Mouse (Mus musculus) erythroid progenitor cell, adult 5-6 weeks (primary cell): ENCODE measurements around the gene Gphn. TPM values are rescaled to one million over a fixed set of nuclear protein-coding genes. Genes with fewer than 3 reads are reported as not detected.

Experiments used
- ATAC-seq: replicated peaks from 2 replicates; pipeline ENCODE4 v1.8.0; 2016; ENCODE audit warnings: moderate number of reproducible peaks, mild to moderate bottlenecking, moderate TSS enrichment, inconsistent platforms; ENCODE audit not compliant: poor library complexity, low FRiP score, severe bottlenecking
- total RNA-seq, 2 experiments: library from RNA; stranded (forward) in 1 of 2; stranded (reverse) in 1 of 2; fragments of 150-400 nt in 1 of 2; fragments of 186-747, 209-891 nt in 1 of 2; gene quantifications; 2 replicates each; pipeline versions ENCODE4 v1.2.3 to v1.2.4; 2015 to 2017; ENCODE audit warnings: low replicate concordance in 2 of 2

Gphn gene
- 1.3 and 10.1 TPM in 2 replicates for total RNA-seq (2015; ENCODE audit: low replicate concordance)
- total RNA-seq (2017; ENCODE audit: low replicate concordance): 0.68 and 3.1 TPM in 2 replicates

GRCm38 (mm10) chr12:78225707-78226518 is at the start of gene Gphn:
TSS of gene Gphn (plus strand) at chr12:78226379.
- ATAC-seq: peak; percentile 75

DNA sequence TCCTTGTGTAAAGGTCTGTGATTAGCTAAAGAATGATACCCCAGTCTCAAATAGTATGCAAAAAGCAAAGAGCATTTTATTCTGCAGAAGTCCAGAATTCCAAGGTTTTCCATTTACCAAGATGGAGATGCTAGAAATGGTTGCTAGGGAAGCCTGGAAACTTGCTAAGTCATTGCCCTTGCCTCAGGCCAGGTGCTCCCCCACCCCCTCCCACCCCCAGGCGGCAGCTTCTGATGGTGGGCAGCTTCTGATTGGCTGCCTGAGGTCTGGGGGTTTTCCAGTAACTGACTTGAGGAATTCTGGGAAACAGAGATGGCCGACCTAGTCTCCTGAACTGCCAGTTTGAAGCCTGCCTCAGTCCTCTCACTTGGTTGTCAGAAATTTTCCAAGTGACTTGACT is 44.7 kb upstream of the Gphn start:
- no peak for ATAC-seq

DNA sequence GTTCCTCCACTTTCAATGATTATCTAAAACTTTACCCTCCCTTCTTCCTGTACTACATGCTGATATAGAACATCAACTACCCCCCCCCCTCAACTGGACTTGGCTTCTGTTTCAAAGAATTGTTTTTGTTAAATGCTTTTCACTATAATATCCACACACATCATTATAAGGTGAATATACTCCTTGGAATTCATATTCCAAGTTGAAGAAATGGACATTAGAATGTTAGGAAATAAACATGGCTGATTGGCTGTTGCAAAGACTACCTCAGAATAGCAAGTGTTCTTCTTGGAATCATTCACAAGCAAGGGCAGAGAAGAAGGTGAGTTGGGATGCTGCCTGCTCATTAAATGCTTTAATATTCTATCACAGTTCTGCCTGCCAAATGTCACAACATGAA is 32.2 kb upstream of the Gphn start, which contains the start of gene Gm6657:
Gm6657 (plus strand) TSS at position 301 of the 400 bp plus-strand sequence.
- ATAC-seq: no peak

GRCm38 (mm10) chr12:78195368-78195767 is 30.8 kb upstream of the Gphn start:
- no peak for ATAC-seq

DNA sequence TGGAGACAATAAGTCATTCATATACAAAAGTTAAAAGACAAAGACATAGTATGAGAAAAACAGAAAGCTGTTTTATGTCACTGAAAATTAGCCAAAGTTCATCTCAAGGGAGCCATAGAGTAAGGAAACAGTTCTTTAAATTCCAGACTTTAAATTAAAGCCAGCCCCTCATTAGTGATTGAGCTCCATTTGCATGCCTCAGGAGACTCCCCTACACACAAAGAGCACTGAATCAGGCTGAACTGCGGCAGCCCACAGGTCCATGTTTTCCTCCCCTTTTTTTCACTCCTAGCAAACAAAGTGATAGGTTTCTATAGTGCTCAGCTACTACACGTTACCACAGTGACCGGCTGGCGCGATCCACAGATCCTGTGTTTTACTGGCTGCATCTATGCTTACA is 22.5 kb upstream of the Gphn start:
- no peak for ATAC-seq

GRCm38 (mm10) chr12:78205915-78206570 is 20.1 kb upstream of the Gphn start:
- ATAC-seq: no peak

- ATAC-seq: no peak
Measured at GRCm38 (mm10) chr12:78206571-78206960, 19.6 kb upstream of the Gphn start.

DNA sequence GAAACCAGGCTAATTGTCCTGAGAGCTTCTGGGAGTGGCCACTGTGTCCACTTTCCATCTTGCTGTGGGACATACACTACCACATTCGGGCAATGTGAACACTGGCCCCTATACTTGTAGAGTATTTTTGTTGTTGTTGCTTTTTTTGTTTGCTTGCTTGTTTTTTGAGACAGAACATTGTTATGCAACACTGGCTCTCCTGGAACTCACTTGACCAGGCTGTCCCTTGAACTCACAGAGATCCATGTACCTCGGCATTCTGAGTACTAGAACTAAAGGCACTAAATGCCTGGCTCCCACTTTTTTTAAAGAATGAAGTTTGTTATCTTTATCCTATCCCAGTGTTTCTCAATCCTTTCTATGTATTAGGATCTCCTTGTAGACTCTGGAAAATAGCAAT is 16.3 kb upstream of the Gphn start:
- no peak for ATAC-seq

GRCm38 (mm10) chr12:78215490-78215889 is 10.7 kb upstream of the Gphn start:
- no peak for ATAC-seq

- no peak for ATAC-seq
Measured at GRCm38 (mm10) chr12:78219191-78219825, 6.9 kb upstream of the Gphn start.

- ATAC-seq: peak; percentile 44
Measured at GRCm38 (mm10) chr12:78226519-78226875, 318 bp downstream of the Gphn start.

- ATAC-seq: no peak
Measured at GRCm38 (mm10) chr12:78227021-78227932, 1.1 kb downstream of the Gphn start.

- no peak for ATAC-seq
Measured at GRCm38 (mm10) chr12:78228139-78228538, 2.0 kb downstream of the Gphn start.

- ATAC-seq: no peak
Measured at GRCm38 (mm10) chr12:78232560-78232959, 6.4 kb downstream of the Gphn start.

DNA sequence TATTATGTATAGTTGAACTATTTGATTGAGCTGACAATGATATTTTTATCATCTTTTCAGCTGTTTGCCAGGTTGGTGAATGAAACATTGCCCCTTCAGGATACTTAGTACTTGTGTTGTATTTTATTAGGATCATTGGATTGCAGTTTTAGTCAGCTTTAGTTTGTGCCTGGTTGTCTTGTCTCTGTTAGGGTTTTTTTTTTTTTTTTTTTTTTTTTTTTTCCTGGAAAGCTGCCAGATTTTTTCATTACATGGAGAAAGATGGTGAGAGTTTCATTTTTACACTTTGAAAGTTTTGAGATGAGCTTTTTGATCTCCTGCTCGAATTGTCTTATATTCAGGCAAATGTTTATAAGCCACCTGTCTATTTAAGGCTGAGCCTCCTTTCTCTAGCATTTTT is 22.2 kb downstream of the Gphn start:
- no peak for ATAC-seq

DNA sequence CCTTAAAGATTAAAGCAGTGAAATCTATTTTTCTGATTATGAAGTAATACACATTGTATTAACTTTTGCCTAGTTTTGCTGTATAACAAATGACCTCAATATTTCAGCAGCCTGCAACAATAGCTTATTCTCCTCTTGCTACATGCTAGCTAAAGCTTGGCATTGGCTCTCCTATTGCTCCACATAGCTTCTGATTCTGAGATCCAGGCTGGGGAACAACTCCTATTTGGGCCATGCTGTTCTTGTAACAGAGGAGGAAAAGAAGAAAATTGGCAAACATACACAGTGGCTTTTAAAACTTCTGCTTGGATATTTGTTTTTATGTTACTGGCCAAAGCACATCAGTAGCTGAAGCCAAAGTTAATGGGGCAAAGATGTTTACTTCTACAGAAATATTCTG is 23.0 kb downstream of the Gphn start:
- no peak for ATAC-seq

GRCm38 (mm10) chr12:78277386-78277785 is 51.2 kb downstream of the Gphn start:
- ATAC-seq: no peak

DNA sequence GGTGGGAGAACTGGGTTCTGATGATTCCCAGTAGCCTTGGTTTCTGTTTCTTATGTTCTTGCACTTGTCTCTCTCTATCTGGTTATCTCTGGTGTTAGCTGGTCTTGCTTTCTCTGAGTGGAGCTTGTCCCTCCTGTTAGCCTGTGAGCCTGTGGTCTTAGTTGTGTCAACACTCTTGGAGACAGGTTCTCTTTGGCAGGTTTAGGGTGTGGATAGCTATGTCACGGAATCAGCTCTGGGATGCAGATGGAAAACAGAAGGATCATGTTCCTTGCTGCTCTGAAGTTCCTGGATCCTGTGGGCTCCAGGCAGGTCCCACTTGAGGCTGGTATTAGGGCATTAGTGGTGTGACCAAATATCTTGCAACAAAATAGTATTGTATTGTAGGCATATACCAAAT is 64.2 kb downstream of the Gphn start:
- ATAC-seq: no peak

- ATAC-seq: no peak
Measured at GRCm38 (mm10) chr12:78298824-78299398, 72.7 kb downstream of the Gphn start.
